Mouse (Mus musculus) urinary bladder, adult 18-20 months (tissue): ENCODE data around the gene Ankrd33b.

Experiments
- DNase-seq, 2 experiments: peaks; one replicate each; pipeline ENCODE4 v3.0.0; 2022; ENCODE audit warnings: low spot score in 2 of 2, mixed read lengths in 2 of 2

Gene Ankrd33b

DNA sequence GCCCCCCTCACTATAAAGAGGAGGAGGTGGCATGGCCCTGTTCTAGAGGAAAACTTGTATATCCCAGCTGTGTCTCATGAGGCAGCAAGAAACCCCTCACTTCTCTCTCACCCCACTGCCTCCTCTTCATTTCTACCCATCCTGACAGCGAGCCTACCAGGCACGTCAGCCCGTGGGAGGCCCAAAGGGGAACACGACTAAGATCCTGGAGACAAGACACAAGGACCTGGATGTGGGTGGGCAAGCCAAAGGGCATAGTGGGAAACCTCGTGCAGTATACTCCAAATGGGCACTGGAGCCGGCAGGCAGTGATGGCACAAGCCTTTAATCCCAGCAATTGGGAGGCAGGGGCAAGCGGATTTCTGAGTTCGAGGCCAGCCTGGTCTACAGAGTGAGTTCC is 1.0 kb upstream of the Ankrd33b start:
- no peak for DNase-seq

DNA sequence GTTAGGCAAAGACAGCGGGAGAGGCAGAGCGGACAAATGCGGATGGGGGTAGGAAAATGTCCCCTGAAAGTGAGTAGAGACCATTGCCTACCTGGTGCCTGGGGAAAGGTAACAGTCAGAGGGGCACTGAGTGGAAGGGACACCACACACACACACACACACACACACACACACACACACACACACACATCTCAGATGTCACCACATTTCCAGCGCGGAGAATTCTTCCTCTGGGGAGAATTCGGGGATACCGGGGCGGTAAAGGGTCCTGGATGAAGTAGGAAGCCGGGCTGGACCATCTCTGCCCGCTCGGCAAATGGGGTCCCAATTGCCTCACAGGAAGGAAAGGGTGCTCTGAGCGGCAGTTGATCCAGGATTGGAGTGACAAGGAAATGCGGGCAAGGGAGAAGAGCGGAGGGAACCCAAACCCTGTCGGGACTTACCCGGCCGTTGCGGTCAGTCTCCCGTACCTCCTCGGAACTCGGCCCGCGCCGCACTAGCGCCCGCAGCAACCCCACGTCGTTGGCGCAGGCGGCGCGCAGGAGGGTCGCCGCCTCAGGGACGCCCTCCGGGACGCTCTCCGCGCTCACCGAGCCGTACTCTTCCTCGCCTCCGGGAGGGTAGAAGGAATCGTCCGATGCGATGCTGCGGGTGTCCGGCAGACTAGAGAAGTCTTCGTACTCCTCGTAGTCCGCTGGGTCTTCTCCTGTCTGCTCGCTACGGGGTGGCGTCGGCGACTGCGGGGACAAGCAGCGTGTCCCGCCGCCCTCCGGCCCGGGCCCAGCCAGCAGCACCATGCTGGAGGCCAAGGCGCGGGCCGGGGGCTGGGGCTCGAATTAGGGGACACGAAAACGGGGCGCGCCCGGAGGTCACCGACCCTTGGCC is 688 bp downstream of the Ankrd33b start:
- DNase-seq: peak in 1 of 2 experiments; percentile 31

GRCm38 (mm10) chr15:31365720-31366591 is 1.6 kb downstream of the Ankrd33b start:
- DNase-seq: peak in 1 of 2 experiments; percentile 23

GRCm38 (mm10) chr15:31365041-31365719 is 2.3 kb downstream of the Ankrd33b start:
- DNase-seq: no peak

GRCm38 (mm10) chr15:31364396-31364795 is 3.1 kb downstream of the Ankrd33b start:
- no peak for DNase-seq

DNA sequence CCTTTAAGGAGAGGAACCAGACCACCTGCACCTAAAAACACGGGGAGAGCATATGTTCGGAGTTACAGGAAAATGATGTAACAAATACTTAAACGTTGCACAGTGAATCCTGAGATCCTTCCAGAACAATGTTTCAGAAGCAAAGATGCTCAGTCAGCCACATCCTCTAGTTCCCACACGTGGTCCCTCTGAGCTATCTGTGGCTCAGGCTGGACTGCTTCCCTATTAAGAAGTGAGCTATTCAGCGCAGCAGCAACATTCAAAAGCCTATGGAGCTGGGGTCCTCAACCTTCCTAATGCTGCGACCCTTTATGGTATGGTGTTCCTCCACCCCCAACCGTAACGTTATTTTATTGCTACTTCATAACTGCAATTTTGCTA is 3.6 kb downstream of the Ankrd33b start:
- DNase-seq: no peak

GRCm38 (mm10) chr15:31363241-31363980 is 4.1 kb downstream of the Ankrd33b start:
- no peak for DNase-seq

GRCm38 (mm10) chr15:31361259-31361853 is 6.2 kb downstream of the Ankrd33b start:
- DNase-seq: no peak

GRCm38 (mm10) chr15:31360593-31360992 is 6.9 kb downstream of the Ankrd33b start:
- no peak for DNase-seq

- DNase-seq: no peak
Measured at GRCm38 (mm10) chr15:31359805-31360204, 7.7 kb downstream of the Ankrd33b start.

DNA sequence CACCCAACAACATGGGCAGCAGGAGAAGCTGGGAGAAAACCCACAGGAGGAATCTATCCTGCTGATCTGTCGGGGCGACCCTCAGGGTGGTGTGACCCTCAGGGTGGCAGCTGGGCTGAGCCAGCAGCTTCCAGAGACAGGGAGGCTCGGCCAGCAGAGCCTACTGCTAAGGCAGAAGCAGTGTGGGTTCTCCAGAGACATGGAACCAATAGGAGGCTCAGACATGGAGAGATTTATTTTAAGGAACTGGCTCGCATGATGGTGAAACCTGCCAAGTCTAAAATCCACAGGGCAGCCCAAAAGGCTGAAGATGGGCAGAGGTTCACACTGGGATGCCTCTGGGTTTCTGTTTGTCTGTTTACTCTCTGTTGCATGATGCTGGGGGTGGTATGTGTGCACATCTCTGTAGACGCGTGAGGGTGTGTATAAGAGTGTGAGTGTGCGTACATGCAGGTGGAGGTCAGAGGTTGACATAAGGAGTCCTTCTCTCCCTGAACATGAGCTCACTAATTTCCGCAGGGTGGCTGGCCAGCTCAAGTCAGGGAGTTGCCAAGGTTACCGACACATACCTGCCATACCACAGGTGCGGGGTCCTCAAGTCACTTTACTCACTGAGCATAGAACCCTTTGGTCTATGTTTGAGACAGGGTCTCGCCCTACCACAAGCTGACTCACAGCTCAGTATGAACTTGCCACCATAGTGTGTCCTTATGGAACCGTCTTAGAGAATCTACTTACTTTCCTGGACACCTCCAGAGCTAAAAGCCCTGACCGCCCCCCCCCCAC is 14.8 kb downstream of the Ankrd33b start:
- DNase-seq: no peak

DNA sequence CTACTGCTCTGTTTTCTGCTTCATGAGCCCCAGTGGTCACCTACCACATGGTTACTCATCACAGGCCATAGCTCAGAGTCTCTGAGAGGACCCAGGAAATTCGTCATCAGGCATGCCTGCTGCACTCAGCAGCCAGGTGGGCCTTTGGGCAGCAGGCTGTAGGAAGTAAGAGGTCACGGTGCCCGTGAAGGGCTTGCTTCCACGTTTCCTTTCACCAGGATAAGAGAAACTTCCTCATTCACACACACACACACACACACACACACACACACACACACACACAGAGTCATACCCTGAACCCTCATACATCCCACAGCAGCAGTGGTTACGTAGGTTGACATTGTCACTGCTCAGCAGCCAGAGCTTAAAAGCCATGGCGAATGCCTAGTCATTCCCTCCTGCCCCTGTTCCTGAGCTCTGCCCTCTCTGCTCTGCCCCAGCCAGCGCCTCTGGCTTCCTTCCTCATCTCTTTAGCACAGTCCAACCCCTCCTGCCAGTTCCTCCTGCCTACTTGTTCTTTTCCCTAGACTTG is 17.6 kb downstream of the Ankrd33b start:
- no peak for DNase-seq

GRCm38 (mm10) chr15:31349046-31349445 is 18.5 kb downstream of the Ankrd33b start:
- DNase-seq: no peak

DNA sequence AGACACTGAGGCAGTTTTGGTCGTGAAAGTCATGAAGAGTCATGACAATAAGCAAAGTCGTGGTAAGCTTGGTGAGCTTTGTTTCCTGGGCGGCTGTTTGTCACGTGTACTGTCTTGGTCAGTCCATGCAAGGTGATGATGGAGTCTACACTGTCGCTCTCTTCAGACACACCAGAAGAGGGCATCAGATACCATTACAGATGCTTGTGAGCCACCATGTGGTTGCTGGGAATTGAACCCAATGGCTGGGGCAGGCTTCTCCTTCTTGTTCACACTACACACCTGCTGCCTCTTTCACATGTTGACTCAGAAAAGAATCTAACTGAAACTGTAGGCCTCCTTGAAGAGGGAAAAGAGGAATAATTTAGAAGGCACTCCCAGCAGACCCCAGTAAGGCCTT is 19.3 kb downstream of the Ankrd33b start:
- no peak for DNase-seq

GRCm38 (mm10) chr15:31346508-31346907 is 21.0 kb downstream of the Ankrd33b start:
- no peak for DNase-seq

GRCm38 (mm10) chr15:31345366-31345765 is 22.2 kb downstream of the Ankrd33b start:
- peak in 1 of 2 experiments; percentile 35 for DNase-seq

GRCm38 (mm10) chr15:31344811-31345211 is 22.7 kb downstream of the Ankrd33b start:
- no peak for DNase-seq

GRCm38 (mm10) chr15:31343602-31344001 is 23.9 kb downstream of the Ankrd33b start:
- no peak for DNase-seq

GRCm38 (mm10) chr15:31342496-31342901 is 25.0 kb downstream of the Ankrd33b start:
- DNase-seq: peak in 1 of 2 experiments; percentile 21

DNA sequence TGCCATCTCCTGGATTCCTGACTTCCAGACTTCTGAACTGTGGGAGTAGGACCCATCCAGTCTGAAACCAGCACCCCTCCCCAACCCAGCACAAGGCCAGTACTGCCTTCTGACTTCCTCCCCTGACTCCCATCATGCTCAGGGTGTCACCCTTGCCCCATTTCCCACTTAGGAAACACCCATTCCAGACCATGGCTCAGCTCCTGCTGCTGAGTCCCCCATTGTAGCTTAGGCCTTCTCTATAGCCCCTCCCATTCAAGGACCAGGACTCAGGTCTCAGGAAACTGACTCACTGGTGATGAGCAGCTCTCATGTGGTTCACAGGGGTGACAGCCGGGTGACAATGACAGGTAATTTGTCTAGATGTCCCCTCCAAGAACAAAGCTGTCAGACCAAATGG is 25.5 kb downstream of the Ankrd33b start:
- no peak for DNase-seq
